Mouse (Mus musculus) liver, adult 2 months (tissue): ENCODE data around the gene Tmem63c. TPM values are rescaled to one million over a fixed set of nuclear protein-coding genes. Genes with fewer than 3 reads are reported as not detected.

Source experiments
- DNase-seq: peaks from one replicate; pipeline ENCODE4 v3.0.0-alpha.2; 2011; ENCODE audit warnings: low read depth, low spot score; ENCODE audit errors: extremely low read depth
- H3K27ac ChIP-seq: fragments of 200-500 bp; replicated peaks from 2 replicates; pipeline ENCODE4 v1.5.1; 2012; ENCODE audit warnings: low read depth, mild to moderate bottlenecking, control low read depth, inconsistent platforms, low read length; ENCODE audit not compliant: insufficient read depth
- H3K27me3 ChIP-seq: fragments of 200-500 bp; 2 replicates; pipeline ENCODE4 v1.6.1; 2012; ENCODE audit warnings: mild to moderate bottlenecking, moderate library complexity, low read length, inconsistent platforms; ENCODE audit not compliant: control insufficient read depth, insufficient read depth
- H3K36me3 ChIP-seq: fragments of 200-500 bp; 2 replicates; pipeline ENCODE4 v1.6.1; 2012; ENCODE audit warnings: low read length, inconsistent platforms; ENCODE audit not compliant: control insufficient read depth, insufficient read depth
- H3K4me1 ChIP-seq: fragments of 200-500 bp; 2 replicates; pipeline ENCODE4 v1.6.1; 2011; ENCODE audit warnings: low read length; ENCODE audit not compliant: control insufficient read depth, insufficient read depth
- H3K4me3 ChIP-seq: fragments of 200-500 bp; 2 replicates; pipeline ENCODE4 v1.5.1; 2011; ENCODE audit warnings: low read depth, mild to moderate bottlenecking, control low read depth, low read length, moderate library complexity; ENCODE audit not compliant: insufficient read depth
- H3K79me2 ChIP-seq: fragments of 200-500 bp; 2 replicates; pipeline ENCODE4 v1.6.1; 2012; ENCODE audit warnings: inconsistent platforms, mild to moderate bottlenecking, low read length, moderate library complexity; ENCODE audit not compliant: control insufficient read depth, insufficient read depth
- H3K9ac ChIP-seq: fragments of 200-500 bp; 2 replicates; pipeline ENCODE4 v1.6.1; 2012; ENCODE audit warnings: low read depth, mild to moderate bottlenecking, control low read depth, inconsistent platforms, low read length
- CTCF ChIP-seq: fragments of 200-500 bp; IDR thresholded peaks from 2 replicates; pipeline ENCODE4 v1.5.1; 2011; ENCODE audit warnings: low read depth, low read length, control low read depth
- POLR2A ChIP-seq: fragments of 200-500 bp; IDR thresholded peaks from 2 replicates; pipeline ENCODE4 v1.6.1; 2011; ENCODE audit warnings: low read length, control low read depth; ENCODE audit not compliant: insufficient read depth; ENCODE audit errors: extremely low read depth
- WGBS: fragments of 180-500 bp; shearing (Covaris S2); methylation state at CpG from one replicate; pipeline ENCODE4 v1.1.7; 2018; 5-methylcytosine and 5-hydroxymethylcytosine counted together
- polyA plus RNA-seq: library from polyadenylated mRNA; depleted of rRNA; stranded (reverse); fragments of >200 nt; gene quantifications from 2 replicates; pipeline ENCODE4 v1.2.3, GENCODE M21; 2012
- total RNA-seq: library from RNA; depleted of rRNA; stranded (reverse); fragments of >200 nt; gene quantifications from 2 replicates; pipeline ENCODE4 v1.2.3, GENCODE M21; 2014

Gene Tmem63c
- total and polyA plus RNA-seq, 2 experiments, result not detected

- H3K4me3 ChIP-seq, result no peak overlapping the region
- no peak overlapping the region for H3K9ac ChIP-seq
- H3K79me2 ChIP-seq, result no peaks in the 10 kb centered on the region
- no peaks in the 10 kb centered on the region for H3K36me3 ChIP-seq
- 68% methylated on average over 5 of the region's 5 CpGs for WGBS
- peaks cover 12% of the 10 kb centered on the region for H3K27me3 ChIP-seq
- no peak overlapping the region for H3K27ac ChIP-seq
- no peak for DNase-seq
- H3K4me1 ChIP-seq, result no peaks in the 10 kb centered on the region; the same call in 1 of the 2 replicates
- TF ChIP-seq CTCF, result no peak
- TF ChIP-seq POLR2A, result no peak
These were observed 8.3 kb downstream of the Tmem63c start for GRCm38 (mm10) chr12:87029251-87029976.

GRCm38 (mm10) chr12:87031163-87031763 lies 10.1 kb downstream of the Tmem63c start:
- Histone ChIP-seq H3K27ac (no peak overlapping the region), H3K9ac (no peak overlapping the region), H3K4me3 (no peak overlapping the region), H3K27me3 (peaks cover 12% of the 10 kb centered on the region), H3K4me1 (no peaks in the 10 kb centered on the region; the same call in 1 of the 2 replicates), H3K36me3 (no peaks in the 10 kb centered on the region), H3K79me2 (no peaks in the 10 kb centered on the region)
- no peak for DNase-seq
- WGBS, result 64% methylated on average over 5 of the region's 5 CpGs
- no peak for TF ChIP-seq POLR2A
- no peak for TF ChIP-seq CTCF

- H3K9ac ChIP-seq, result no peak overlapping the region
- no peaks in the 10 kb centered on the region for H3K36me3 ChIP-seq
- H3K79me2 ChIP-seq, result no peaks in the 10 kb centered on the region
- no peak overlapping the region for H3K4me3 ChIP-seq
- H3K27ac ChIP-seq, result no peak overlapping the region
- no peaks in the 10 kb centered on the region for H3K27me3 ChIP-seq
- TF ChIP-seq POLR2A, result no peak
- TF ChIP-seq CTCF, result no peak
- DNase-seq, result no peak
- WGBS, result 94% methylated on average over 7 of the region's 7 CpGs
- no peaks in the 10 kb centered on the region; the same call in 1 of the 2 replicates for H3K4me1 ChIP-seq
These were observed 15.5 kb downstream of the Tmem63c start for GRCm38 (mm10) chr12:87036631-87037030.

- Histone ChIP-seq H3K79me2 (no peaks in the 10 kb centered on the region), H3K4me3 (no peak overlapping the region), H3K27me3 (no peaks in the 10 kb centered on the region), H3K27ac (no peak overlapping the region), H3K9ac (no peak overlapping the region), H3K4me1 (no peaks in the 10 kb centered on the region), H3K36me3 (no peaks in the 10 kb centered on the region)
- 64% methylated on average over 4 of the region's 4 CpGs for WGBS
- no peak for DNase-seq
- TF ChIP-seq CTCF (no peak), POLR2A (no peak)
These were observed 19.0 kb downstream of the Tmem63c start for GRCm38 (mm10) chr12:87040166-87040565.

GRCm38 (mm10) chr12:87040857-87041256 lies 19.7 kb downstream of the Tmem63c start:
- Histone ChIP-seq H3K27ac (no peak overlapping the region), H3K27me3 (no peaks in the 10 kb centered on the region), H3K4me1 (no peaks in the 10 kb centered on the region), H3K79me2 (no peaks in the 10 kb centered on the region), H3K36me3 (no peaks in the 10 kb centered on the region), H3K9ac (no peak overlapping the region), H3K4me3 (no peak overlapping the region)
- 84% methylated on average over 7 of the region's 7 CpGs for WGBS
- no peak for DNase-seq
- TF ChIP-seq CTCF (no peak), POLR2A (no peak)

GRCm38 (mm10) chr12:87042456-87042855 lies 21.3 kb downstream of the Tmem63c start:
- no peaks in the 10 kb centered on the region for H3K27me3 ChIP-seq
- no peaks in the 10 kb centered on the region for H3K79me2 ChIP-seq
- H3K9ac ChIP-seq, result no peak overlapping the region
- no peak overlapping the region for H3K27ac ChIP-seq
- no peak for TF ChIP-seq CTCF
- no peak for TF ChIP-seq POLR2A
- no peaks in the 10 kb centered on the region for H3K36me3 ChIP-seq
- H3K4me1 ChIP-seq, result no peaks in the 10 kb centered on the region
- 40% methylated on average over 2 of the region's 2 CpGs for WGBS
- no peak for DNase-seq
- H3K4me3 ChIP-seq, result no peak overlapping the region
